Mouse (Mus musculus): ENCODE data around the gene Strbp. TPM values are rescaled to one million over a fixed set of nuclear protein-coding genes. Genes with fewer than 3 reads are reported as not detected.

The Strbp gene
- total RNA-seq, 1 experiment, result 37.3 TPM

DNA sequence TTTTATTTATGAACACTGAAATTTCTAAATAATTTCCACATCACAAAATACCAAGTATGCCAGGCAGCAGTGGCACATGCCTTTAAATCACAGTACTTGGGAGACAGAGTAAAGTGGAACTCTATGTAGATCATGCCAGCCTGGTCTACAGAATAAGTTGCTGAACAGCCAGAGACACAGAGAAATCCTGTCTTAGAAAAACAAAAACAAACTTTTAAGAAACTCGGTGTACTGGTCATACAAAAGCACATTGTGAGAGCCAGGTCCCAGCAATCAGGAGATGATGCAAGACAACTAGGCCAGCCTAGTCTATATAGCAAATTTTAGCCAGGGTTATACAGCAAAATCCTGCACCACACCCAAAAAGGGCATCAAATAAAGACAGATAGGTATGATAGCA, 52.6 kb downstream of the Strbp start:
- Histone ChIP-seq H3K9me3 (ENCODE audit: control insufficient read depth, insufficient read depth, low read depth, low read length) (no peaks in the 10 kb centered on the region), H3K4me1 (ENCODE audit: control insufficient read depth in 2 of 2, insufficient read depth in 2 of 2, low read length in 2 of 2, poor library complexity in 1 of 2) (peaks cover 0 to 4% of the 10 kb centered on the region in 2 experiments; a peak in 1 of 4 replicates), H3K4me3 (ENCODE audit: insufficient read depth in 1 of 2, low read depth in 1 of 2, low read length in 2 of 2, poor library complexity in 1 of 2, severe bottlenecking in 1 of 2) (no peak overlapping the region), H3K9ac (ENCODE audit: insufficient read depth, low read depth, low read length, poor library complexity, severe bottlenecking) (no peak overlapping the region), H3K36me3 (ENCODE audit: control insufficient read depth, insufficient read depth, low read length, poor library complexity, severe bottlenecking) (no peaks in the 10 kb centered on the region), H3K27ac (ENCODE audit: insufficient read depth, low read depth, low read length, poor library complexity, severe bottlenecking) (no peak overlapping the region)
- TF ChIP-seq ZC3H11A (IDR thresholded peaks at IDR 0.05; ENCODE audit: borderline replicate concordance, low read depth, low read length), result no peak
- TF ChIP-seq CHD2 (IDR thresholded peaks at IDR 0.05; ENCODE audit: low read depth, low read length), result no peak
- no peak for TF ChIP-seq ZNF384 (IDR thresholded peaks at IDR 0.05; ENCODE audit: low read depth, low read length)
- no peak for TF ChIP-seq MAFK (IDR thresholded peaks at IDR 0.05; ENCODE audit: insufficient read depth, low read depth, low read length)
- TF ChIP-seq HCFC1 (IDR thresholded peaks at IDR 0.05; ENCODE audit: borderline replicate concordance, insufficient read depth, low read length), result no peak
- in situ Hi-C loops (cut with MboI; ENCODE audit: low sequenced_read_pairs in 2 of 2, unreplicated experiment in 2 of 2), result no loop called here
- no peak for DNase-seq (ENCODE audit: low read depth, low spot score)

DNA sequence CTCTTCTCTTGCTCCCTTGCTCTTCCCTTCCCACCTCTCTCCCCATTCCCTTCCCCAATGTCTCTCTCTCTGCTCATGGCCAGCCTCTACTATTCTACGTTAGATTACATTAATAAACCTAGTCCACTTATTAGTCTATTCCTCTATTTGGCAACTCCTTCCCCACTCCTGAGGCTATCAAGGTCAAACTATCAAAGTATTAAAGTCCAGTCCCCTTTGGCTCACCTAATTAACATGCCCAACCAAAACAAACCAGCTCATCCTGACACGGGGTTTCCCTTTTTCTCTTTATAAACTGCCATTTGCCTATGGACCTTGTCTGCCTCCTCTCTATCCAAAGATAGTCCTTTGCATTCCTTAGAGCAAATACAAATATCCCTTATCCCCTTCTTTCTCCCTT, 54.1 kb downstream of the Strbp start:
- no peak overlapping the region for H3K27ac ChIP-seq (ENCODE audit: insufficient read depth, low read depth, low read length, poor library complexity, severe bottlenecking)
- no peak overlapping the region for H3K9ac ChIP-seq (ENCODE audit: insufficient read depth, low read depth, low read length, poor library complexity, severe bottlenecking)
- H3K4me3 ChIP-seq (ENCODE audit: insufficient read depth in 1 of 2, low read depth in 1 of 2, low read length in 2 of 2, poor library complexity in 1 of 2, severe bottlenecking in 1 of 2), result no peak overlapping the region
- TF ChIP-seq ZNF384 (IDR thresholded peaks at IDR 0.05; ENCODE audit: low read depth, low read length) (no peak), MAFK (IDR thresholded peaks at IDR 0.05; ENCODE audit: insufficient read depth, low read depth, low read length) (no peak), HCFC1 (IDR thresholded peaks at IDR 0.05; ENCODE audit: borderline replicate concordance, insufficient read depth, low read length) (no peak), CHD2 (IDR thresholded peaks at IDR 0.05; ENCODE audit: low read depth, low read length) (no peak), ZC3H11A (IDR thresholded peaks at IDR 0.05; ENCODE audit: borderline replicate concordance, low read depth, low read length) (no peak)
- in situ Hi-C loops (cut with MboI; ENCODE audit: low sequenced_read_pairs in 2 of 2, unreplicated experiment in 2 of 2), result no loop called here
- no peak for DNase-seq (ENCODE audit: low read depth, low spot score)
- no peaks in the 10 kb centered on the region for H3K36me3 ChIP-seq (ENCODE audit: control insufficient read depth, insufficient read depth, low read length, poor library complexity, severe bottlenecking)
- peaks cover 0 to 4% of the 10 kb centered on the region in 2 experiments; a peak in 1 of 4 replicates for H3K4me1 ChIP-seq (ENCODE audit: control insufficient read depth in 2 of 2, insufficient read depth in 2 of 2, low read length in 2 of 2, poor library complexity in 1 of 2)
- H3K9me3 ChIP-seq (ENCODE audit: control insufficient read depth, insufficient read depth, low read depth, low read length), result no peaks in the 10 kb centered on the region

- in situ Hi-C loops (cut with MboI; ENCODE audit: low sequenced_read_pairs in 2 of 2, unreplicated experiment in 2 of 2), result no loop called here
- TF ChIP-seq ZC3H11A (IDR thresholded peaks at IDR 0.05; ENCODE audit: borderline replicate concordance, low read depth, low read length) (no peak), MAFK (IDR thresholded peaks at IDR 0.05; ENCODE audit: insufficient read depth, low read depth, low read length) (no peak), HCFC1 (IDR thresholded peaks at IDR 0.05; ENCODE audit: borderline replicate concordance, insufficient read depth, low read length) (no peak), CHD2 (IDR thresholded peaks at IDR 0.05; ENCODE audit: low read depth, low read length) (no peak), ZNF384 (IDR thresholded peaks at IDR 0.05; ENCODE audit: low read depth, low read length) (no peak)
- Histone ChIP-seq H3K4me3 (ENCODE audit: insufficient read depth in 1 of 2, low read depth in 1 of 2, low read length in 2 of 2, poor library complexity in 1 of 2, severe bottlenecking in 1 of 2) (no peak overlapping the region), H3K4me1 (ENCODE audit: control insufficient read depth in 2 of 2, insufficient read depth in 2 of 2, low read length in 2 of 2, poor library complexity in 1 of 2) (peaks cover 0 to 4% of the 10 kb centered on the region in 2 experiments; a peak in 1 of 4 replicates), H3K9ac (ENCODE audit: insufficient read depth, low read depth, low read length, poor library complexity, severe bottlenecking) (no peak overlapping the region), H3K9me3 (ENCODE audit: control insufficient read depth, insufficient read depth, low read depth, low read length) (no peaks in the 10 kb centered on the region), H3K27ac (ENCODE audit: insufficient read depth, low read depth, low read length, poor library complexity, severe bottlenecking) (no peak overlapping the region), H3K36me3 (ENCODE audit: control insufficient read depth, insufficient read depth, low read length, poor library complexity, severe bottlenecking) (no peaks in the 10 kb centered on the region)
- no peak for DNase-seq (ENCODE audit: low read depth, low spot score)
These were observed 54.7 kb downstream of the Strbp start for GRCm38 (mm10) chr2:37648966-37649365.

DNA sequence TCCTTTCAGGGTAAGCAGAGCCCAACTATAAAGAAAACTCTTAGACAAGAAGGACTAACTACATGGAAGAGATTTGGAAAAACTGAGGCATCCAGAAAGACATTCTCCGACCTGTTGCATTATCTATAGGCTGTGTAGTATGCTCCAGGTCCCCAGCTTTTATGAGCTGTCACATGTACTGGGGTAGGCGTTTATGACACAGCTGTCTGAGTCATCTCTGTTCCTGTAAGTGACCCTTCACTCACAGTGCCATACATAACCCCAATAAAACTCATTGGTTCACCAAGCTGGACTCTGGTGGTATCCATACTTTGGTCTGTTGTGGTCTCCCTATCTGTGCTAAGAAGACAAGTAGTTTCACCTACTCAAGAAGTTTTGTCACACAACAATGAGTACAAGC, 80.3 kb downstream of the Strbp start:
- no peak overlapping the region for H3K27ac ChIP-seq (ENCODE audit: insufficient read depth, low read depth, low read length, poor library complexity, severe bottlenecking)
- H3K4me1 ChIP-seq (ENCODE audit: control insufficient read depth in 2 of 2, insufficient read depth in 2 of 2, low read length in 2 of 2, poor library complexity in 1 of 2), result no peaks in the 10 kb centered on the region
- no peaks in the 10 kb centered on the region for H3K36me3 ChIP-seq (ENCODE audit: control insufficient read depth, insufficient read depth, low read length, poor library complexity, severe bottlenecking)
- no peaks in the 10 kb centered on the region for H3K9me3 ChIP-seq (ENCODE audit: control insufficient read depth, insufficient read depth, low read depth, low read length)
- in situ Hi-C loops (cut with MboI; ENCODE audit: low sequenced_read_pairs in 2 of 2, unreplicated experiment in 2 of 2), result no loop called here
- DNase-seq (ENCODE audit: low read depth, low spot score), result no peak
- H3K9ac ChIP-seq (ENCODE audit: insufficient read depth, low read depth, low read length, poor library complexity, severe bottlenecking), result no peak overlapping the region
- H3K4me3 ChIP-seq (ENCODE audit: insufficient read depth in 1 of 2, low read depth in 1 of 2, low read length in 2 of 2, poor library complexity in 1 of 2, severe bottlenecking in 1 of 2), result no peak overlapping the region
- TF ChIP-seq MAFK (IDR thresholded peaks at IDR 0.05; ENCODE audit: insufficient read depth, low read depth, low read length) (no peak), ZNF384 (IDR thresholded peaks at IDR 0.05; ENCODE audit: low read depth, low read length) (no peak), CHD2 (IDR thresholded peaks at IDR 0.05; ENCODE audit: low read depth, low read length) (no peak), HCFC1 (IDR thresholded peaks at IDR 0.05; ENCODE audit: borderline replicate concordance, insufficient read depth, low read length) (no peak), ZC3H11A (IDR thresholded peaks at IDR 0.05; ENCODE audit: borderline replicate concordance, low read depth, low read length) (no peak)

DNA sequence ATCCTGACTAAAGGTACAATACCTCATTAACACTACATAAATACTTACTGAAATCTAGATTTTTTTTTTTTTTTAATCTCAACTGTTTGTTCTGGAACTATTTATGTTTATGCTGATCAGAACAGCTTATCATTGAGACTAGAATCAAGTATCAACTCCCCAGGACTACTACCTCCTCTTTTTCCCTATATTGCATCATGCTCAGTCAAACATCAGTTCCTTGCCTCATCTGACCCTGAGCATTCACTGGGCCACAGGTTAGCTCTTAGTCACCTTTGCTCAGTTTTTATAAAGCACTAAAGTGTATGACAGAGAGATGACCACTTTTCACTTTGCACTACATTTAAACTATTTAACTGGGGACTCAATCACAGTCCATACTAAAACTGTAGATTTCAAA, 115.7 kb downstream of the Strbp start:
- H3K9me3 ChIP-seq (ENCODE audit: control insufficient read depth, insufficient read depth, low read depth, low read length), result no peaks in the 10 kb centered on the region
- no peak overlapping the region for H3K4me3 ChIP-seq (ENCODE audit: insufficient read depth in 1 of 2, low read depth in 1 of 2, low read length in 2 of 2, poor library complexity in 1 of 2, severe bottlenecking in 1 of 2)
- TF ChIP-seq ZC3H11A (IDR thresholded peaks at IDR 0.05; ENCODE audit: borderline replicate concordance, low read depth, low read length) (no peak), HCFC1 (IDR thresholded peaks at IDR 0.05; ENCODE audit: borderline replicate concordance, insufficient read depth, low read length) (no peak), MAFK (IDR thresholded peaks at IDR 0.05; ENCODE audit: insufficient read depth, low read depth, low read length) (no peak), ZNF384 (IDR thresholded peaks at IDR 0.05; ENCODE audit: low read depth, low read length) (no peak), CHD2 (IDR thresholded peaks at IDR 0.05; ENCODE audit: low read depth, low read length) (no peak)
- H3K4me1 ChIP-seq (ENCODE audit: control insufficient read depth in 2 of 2, insufficient read depth in 2 of 2, low read length in 2 of 2, poor library complexity in 1 of 2), result no peaks in the 10 kb centered on the region
- no peak overlapping the region for H3K27ac ChIP-seq (ENCODE audit: insufficient read depth, low read depth, low read length, poor library complexity, severe bottlenecking)
- in situ Hi-C loops (cut with MboI; ENCODE audit: low sequenced_read_pairs in 2 of 2, unreplicated experiment in 2 of 2), result no loop called here
- no peak for DNase-seq (ENCODE audit: low read depth, low spot score)
- H3K36me3 ChIP-seq (ENCODE audit: control insufficient read depth, insufficient read depth, low read length, poor library complexity, severe bottlenecking), result peaks cover 4% of the 10 kb centered on the region; the same call in 1 of the 2 replicates
- H3K9ac ChIP-seq (ENCODE audit: insufficient read depth, low read depth, low read length, poor library complexity, severe bottlenecking), result no peak overlapping the region

Measured in ES-E14 (cell line).